Mouse (Mus musculus) kidney, adult 11 months (tissue): Measurements from ENCODE around the gene Fam208b.
A peak's percentile ranks its signal among the peaks of the same experiment; 100 is the strongest.

Experiments used
- DNase-seq: peaks from one replicate; pipeline ENCODE4 v3.0.0; 2022

Fam208b gene

GRCm38 (mm10) chr13:3610795-3611438 lies at the start of gene Fam208b:
Gene Fam208b, minus strand, starts transcription at chr13:3611108.
- DNase-seq: peak; percentile 99

- DNase-seq: no peak
These were observed 48.6 kb upstream of the Fam208b start for GRCm38 (mm10) chr13:3659163-3660160.

DNA sequence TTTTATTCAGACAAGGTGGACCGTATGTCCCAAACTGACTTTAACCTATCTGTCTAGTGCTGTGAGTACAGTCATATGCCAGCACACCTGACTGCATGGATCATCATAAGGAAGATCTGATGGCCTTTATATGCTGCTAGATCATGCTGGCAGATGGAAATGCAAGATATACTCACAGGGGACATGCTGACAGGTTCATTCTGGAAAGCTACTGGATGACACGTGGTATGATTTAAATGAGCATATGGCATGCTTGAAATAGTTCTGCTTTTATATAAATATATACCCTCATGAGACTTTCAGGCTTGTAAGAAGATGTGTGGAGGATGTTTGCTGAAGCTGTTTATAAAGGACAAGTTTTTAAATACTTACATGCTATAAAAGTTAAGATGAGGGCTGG lies 43.5 kb upstream of the Fam208b start:
- DNase-seq: no peak

DNA sequence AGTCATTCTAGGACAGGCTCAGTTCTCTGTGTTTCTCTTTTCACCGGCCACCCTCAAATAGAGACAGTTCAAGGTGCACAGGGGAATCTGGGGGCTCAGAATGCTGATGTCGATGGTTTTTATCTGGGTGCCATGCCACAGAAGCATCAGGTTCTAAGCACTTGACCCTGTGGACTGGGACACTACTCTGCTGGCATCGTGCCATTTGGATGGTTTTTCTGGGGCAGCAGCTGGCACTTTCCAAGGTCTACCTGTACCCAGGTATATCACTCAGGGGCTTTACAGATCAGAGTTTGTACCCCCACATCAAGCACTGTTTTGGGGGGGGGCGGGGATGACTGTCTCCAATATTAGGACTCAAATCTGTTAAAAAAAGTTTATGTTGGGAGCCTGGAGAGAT lies 39.7 kb upstream of the Fam208b start:
- peak; percentile 38 for DNase-seq

DNA sequence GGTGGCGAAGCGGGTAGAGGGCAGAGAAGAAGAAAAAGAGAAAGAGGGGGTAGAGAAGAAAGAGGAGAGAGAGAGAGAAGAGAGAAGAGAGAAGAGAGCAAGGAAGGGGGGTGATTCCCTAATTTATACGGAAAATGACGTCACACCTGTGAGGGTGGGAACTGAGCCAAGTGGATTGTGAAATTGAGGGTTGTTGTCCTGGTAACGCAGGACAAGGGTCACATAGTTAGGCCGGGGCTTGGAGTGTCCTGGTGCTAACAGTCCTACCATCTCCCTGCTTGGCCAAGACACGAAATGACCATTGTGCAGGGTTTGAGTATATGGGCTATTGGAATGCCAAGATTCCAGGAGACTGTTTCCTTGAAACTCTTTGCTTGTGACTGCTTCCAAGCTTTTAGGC lies 35.7 kb upstream of the Fam208b start:
- peak; percentile 58 for DNase-seq

DNA sequence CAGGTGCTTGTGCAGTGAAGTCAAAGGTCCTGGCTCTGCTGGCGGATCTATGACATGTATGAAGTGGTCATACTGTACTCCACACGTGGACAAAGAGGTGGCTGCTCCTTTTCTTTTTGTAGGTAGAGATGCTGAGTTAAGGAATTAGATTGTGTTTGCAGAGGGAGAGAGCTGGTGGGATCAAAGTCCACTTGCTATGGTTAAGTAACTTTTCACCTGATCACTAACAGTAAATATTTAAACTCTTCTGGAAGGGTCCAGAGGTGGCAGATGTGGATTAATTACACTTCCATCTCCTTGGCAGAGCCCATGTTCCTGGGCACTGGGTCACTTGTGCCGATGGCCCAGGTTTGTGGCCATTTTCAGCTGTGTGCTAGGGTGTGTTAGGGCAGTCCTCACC lies 35.0 kb upstream of the Fam208b start:
- DNase-seq: peak; percentile 69

DNA sequence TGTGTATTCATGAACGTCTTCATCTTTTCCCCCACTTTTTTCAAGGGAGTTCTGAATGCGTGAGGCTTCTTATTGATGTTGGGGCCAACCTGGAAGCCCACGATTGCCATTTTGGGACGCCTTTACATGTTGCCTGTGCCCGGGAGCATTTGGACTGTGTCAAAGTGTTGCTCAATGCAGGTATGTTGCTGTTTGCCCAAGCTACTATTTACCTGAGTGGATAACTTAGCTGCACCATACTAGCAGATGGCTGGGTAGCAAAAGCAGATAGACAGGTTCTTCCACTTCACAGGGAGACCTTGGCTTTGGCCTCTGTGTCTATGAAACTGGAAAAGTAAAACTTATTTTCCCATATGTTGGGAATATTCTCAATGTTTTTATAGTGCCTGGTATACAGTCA lies 34.0 kb upstream of the Fam208b start:
- DNase-seq: no peak

- DNase-seq: no peak
These were observed 31.6 kb upstream of the Fam208b start for GRCm38 (mm10) chr13:3642538-3642937.

DNA sequence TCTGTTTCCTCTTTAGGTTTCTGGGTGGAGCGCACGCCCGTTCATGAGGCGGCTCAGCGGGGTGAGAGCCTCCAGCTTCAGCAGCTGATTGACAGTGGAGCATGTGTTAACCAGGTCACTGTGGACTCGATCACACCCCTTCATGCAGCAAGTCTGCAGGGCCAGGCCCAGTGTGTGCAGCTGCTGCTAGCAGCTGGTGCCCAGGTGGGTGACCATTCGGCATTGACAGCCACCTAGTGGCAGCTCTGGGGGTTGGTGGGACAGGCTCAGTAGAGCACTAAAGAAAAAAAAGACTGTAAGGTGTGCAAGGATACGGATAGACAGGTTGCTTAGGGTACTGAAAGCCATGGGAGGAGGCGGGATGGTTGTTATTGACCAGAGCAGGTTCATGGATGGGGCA lies 31.1 kb upstream of the Fam208b start:
- peak; percentile 49 for DNase-seq

- DNase-seq: no peak
These were observed 25.9 kb upstream of the Fam208b start for GRCm38 (mm10) chr13:3636797-3637196.

- peak; percentile 48 for DNase-seq
These were observed 24.2 kb upstream of the Fam208b start for GRCm38 (mm10) chr13:3635076-3635475.

- DNase-seq: peak; percentile 88
These were observed 23.2 kb upstream of the Fam208b start, which contains the start of gene Asb13 for GRCm38 (mm10) chr13:3633895-3634811. Gene Asb13, plus strand, starts transcription at chr13:3634032.

- no peak for DNase-seq
These were observed 22.2 kb upstream of the Fam208b start for GRCm38 (mm10) chr13:3633131-3633530.

DNA sequence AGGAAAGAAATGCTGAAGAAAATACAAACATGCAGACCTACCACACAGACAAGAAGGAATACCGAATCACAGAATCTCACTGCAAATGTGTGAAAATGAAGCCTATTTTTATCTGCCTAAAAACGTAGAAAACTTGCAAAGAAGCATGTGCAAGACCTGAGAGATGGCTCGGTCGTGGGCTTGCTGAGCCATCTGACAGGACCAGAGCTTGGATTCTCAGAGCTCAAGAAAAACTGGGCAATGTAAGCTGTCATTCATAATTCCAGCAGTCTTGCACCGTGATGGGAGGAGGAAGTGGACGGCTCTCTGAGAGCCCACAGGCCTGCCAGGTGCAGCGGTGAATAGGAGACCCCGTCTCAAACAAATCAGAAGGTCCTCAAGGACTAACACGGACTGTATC lies 21.6 kb upstream of the Fam208b start:
- DNase-seq: no peak

DNA sequence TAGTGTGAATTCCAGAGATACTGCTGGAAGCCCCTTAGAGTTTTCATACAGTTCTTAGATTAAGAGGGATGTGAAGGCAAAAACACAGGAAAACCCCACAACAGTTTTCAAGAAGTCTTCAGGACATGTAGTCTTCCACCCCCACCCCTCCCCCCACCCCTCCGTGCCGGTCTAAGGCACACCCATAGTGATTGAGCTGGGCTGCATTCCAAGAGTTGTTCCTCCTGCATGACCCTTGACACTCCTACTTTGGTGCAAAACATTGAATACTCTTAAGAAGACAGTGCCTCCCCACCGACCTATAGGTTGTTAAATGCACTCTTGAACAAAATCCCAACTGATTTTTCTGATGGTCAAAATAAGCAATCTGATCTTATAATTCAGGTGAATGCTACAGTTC lies 17.2 kb upstream of the Fam208b start:
- no peak for DNase-seq

GRCm38 (mm10) chr13:3627139-3627538 lies 16.2 kb upstream of the Fam208b start:
- DNase-seq: no peak

- peak; percentile 36 for DNase-seq
These were observed 652 bp downstream of the Fam208b start for GRCm38 (mm10) chr13:3610118-3610794.

- DNase-seq: no peak
These were observed 1.2 kb downstream of the Fam208b start for GRCm38 (mm10) chr13:3609780-3610117.

DNA sequence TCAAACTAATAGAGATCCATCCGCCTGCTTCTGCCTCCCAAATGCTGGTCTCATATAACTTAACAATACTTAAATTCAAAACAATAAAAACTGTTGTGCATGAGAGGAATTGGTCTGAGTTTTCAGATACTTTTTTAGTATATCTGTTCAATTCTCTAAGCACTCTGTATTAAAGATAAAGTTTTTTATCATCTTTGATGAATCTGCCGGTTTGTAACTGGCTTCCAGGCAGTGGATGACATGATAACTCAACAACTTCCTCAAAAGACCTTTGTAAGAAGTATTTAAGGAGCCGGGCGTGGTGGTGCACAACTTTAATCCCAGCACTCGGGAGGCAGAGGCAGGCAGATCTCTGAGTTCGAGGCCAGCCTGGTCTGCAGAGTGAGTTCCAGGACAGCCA lies 14.7 kb downstream of the Fam208b start:
- no peak for DNase-seq

GRCm38 (mm10) chr13:3594311-3594710 lies 16.6 kb downstream of the Fam208b start:
- peak; percentile 23 for DNase-seq

GRCm38 (mm10) chr13:3590789-3591188 lies 20.1 kb downstream of the Fam208b start:
- no peak for DNase-seq

- DNase-seq: no peak
These were observed 47.0 kb downstream of the Fam208b start for GRCm38 (mm10) chr13:3563953-3564352.
